16 mouse cellular contexts compared by ENCODE assay signal in genomic region chr1:182571148-182571547, GRCm38 (mm10). TPM values are rescaled to one million over a fixed set of nuclear protein-coding genes. Genes with fewer than 3 reads are reported as not detected.
DNase-seq lines count a peak whose midpoint lies in the region; ATAC-seq and TF ChIP-seq lines count a peak whose summit lies in the region.
"Had no signal": no experiment of that assay in that cellular context is flagged by ENCODE, and none has a peak within 500 bp of the region (broad histone marks: within the 10 kb centered on the region; RNA-seq: fewer than 3 reads in every experiment).

No protein-coding gene starts in this region.

- no peak overlapping the region for H3K4me2 ChIP-seq in limb, embryonic 11.5 days (ENCODE audit: low read depth, severe bottlenecking)
- no peak overlapping the region for H3K4me2 ChIP-seq in midbrain, embryonic 15.5 days
- H3K4me2 ChIP-seq: hindbrain, embryonic 13.5 days; liver, embryonic 11.5 days; neural tube, embryonic 15.5 days had no signal

- no peak for TF ChIP-seq CTCF in heart, adult 2 months (IDR thresholded peaks at IDR 0.05)

- intact Hi-C loops in heart, adult 2 months (cut with DNase I): no loop called here

- H3K27ac ChIP-seq in heart, adult 2 months: no peak overlapping the region
- 0 out of 2 replicates have a peak overlapping the region, but pooled peaks have one; percentile 12 for H3K27ac ChIP-seq in limb, embryonic 11.5 days (replicated peaks; ENCODE audit: low read depth, low read length)
- H3K27ac ChIP-seq in limb, embryonic 10.5 days: no peak overlapping the region
- no peak overlapping the region for H3K27ac ChIP-seq in midbrain, embryonic 15.5 days
- H3K27ac ChIP-seq: hindbrain, embryonic 13.5 days; neural tube, embryonic 15.5 days had no signal

- no peak overlapping the region for H3K4me3 ChIP-seq in heart, adult 2 months
- H3K4me3 ChIP-seq in limb, embryonic 11.5 days (ENCODE audit: low read depth, low read length): no peak overlapping the region
- no peak overlapping the region for H3K4me3 ChIP-seq in limb, embryonic 10.5 days
- no peak overlapping the region for H3K4me3 ChIP-seq in midbrain, embryonic 15.5 days
- H3K4me3 ChIP-seq: erythroblast, embryonic 14.5 days; hindbrain, embryonic 13.5 days; neural tube, embryonic 15.5 days had no signal

- no peaks in the 10 kb centered on the region for H3K36me3 ChIP-seq in heart, adult 2 months (ENCODE audit: control insufficient read depth, insufficient read depth, low read length)
- no peaks in the 10 kb centered on the region for H3K36me3 ChIP-seq in limb, embryonic 11.5 days (ENCODE audit: control insufficient read depth, insufficient read depth, low read length)
- H3K36me3 ChIP-seq in limb, embryonic 10.5 days: no peaks in the 10 kb centered on the region
- no peaks in the 10 kb centered on the region for H3K36me3 ChIP-seq in midbrain, embryonic 15.5 days (replicated peaks)
- H3K36me3 ChIP-seq: hindbrain, embryonic 13.5 days; neural tube, embryonic 15.5 days had no signal

- WGBS in heart, adult 2 months: 41% methylated on average over 3 of the region's 3 CpGs
- whole genome bisulfite sequencing in limb, embryonic 11.5 days: 77% methylated on average over 3 of the region's 3 CpGs
- WGBS in limb, embryonic 10.5 days: 87% methylated on average over 3 of the region's 3 CpGs
- 84% methylated on average over 3 of the region's 3 CpGs for WGBS in midbrain, embryonic 15.5 days

- TF ChIP-seq EP300 in heart, adult 2 months (IDR thresholded peaks at IDR 0.05; ENCODE audit: insufficient read depth, low read depth, low read length): no peak

- H3K4me1 ChIP-seq in heart, adult 2 months (ENCODE audit: control insufficient read depth, insufficient read depth, low read length): no peaks in the 10 kb centered on the region; the same call in 1 of the 2 replicates
- peaks cover 10% of the 10 kb centered on the region for H3K4me1 ChIP-seq in limb, embryonic 11.5 days (ENCODE audit: control insufficient read depth, insufficient read depth, low read length)
- H3K4me1 ChIP-seq in limb, embryonic 10.5 days: peaks cover 24% of the 10 kb centered on the region
- H3K4me1 ChIP-seq in midbrain, embryonic 15.5 days: peaks cover 10% of the 10 kb centered on the region

- no peak for ATAC-seq in limb, embryonic 11.5 days (ENCODE audit: insufficient number of reproducible peaks, low FRiP score, low TSS enrichment, low read depth)
- ATAC-seq in midbrain, embryonic 15.5 days (replicated peaks): no peak
- ATAC-seq: activated CD4-positive, CD25-positive, alpha-beta regulatory T cell, adult 4 months had no signal

- no peaks in the 10 kb centered on the region for H3K9me3 ChIP-seq in limb, embryonic 11.5 days (ENCODE audit: control insufficient read depth, low read length)
- no peaks in the 10 kb centered on the region for H3K9me3 ChIP-seq in limb, embryonic 10.5 days (replicated peaks)
- no peaks in the 10 kb centered on the region for H3K9me3 ChIP-seq in midbrain, embryonic 15.5 days
- H3K9me3 ChIP-seq: hindbrain, embryonic 13.5 days; neural tube, embryonic 15.5 days had no signal

- no peak for TF ChIP-seq POLR2A in heart, adult 2 months (IDR thresholded peaks at IDR 0.05; ENCODE audit: insufficient read depth, low read depth, low read length)

- peak; percentile 19 to 39 for DNase-seq in heart, adult 18-20 months
- DNase-seq in heart, adult 2 months: no peak
- DNase-seq in limb, embryonic 11.5 days (ENCODE audit: low spot score): no peak
- no peak for DNase-seq in limb, embryonic 10.5 days (ENCODE audit: low spot score)
- peak; percentile 24 for DNase-seq in adrenal gland, adult 8-10 months
- peak; percentile 18 to 36 for DNase-seq in kidney, postnatal 36 days

- no peaks in the 10 kb centered on the region for H3K79me2 ChIP-seq in heart, adult 2 months (replicated peaks; ENCODE audit: control insufficient read depth, insufficient read depth, low read length)

- no peak overlapping the region for H3K9ac ChIP-seq in heart, adult 2 months (ENCODE audit: low read depth, low read length)
- no peak overlapping the region for H3K9ac ChIP-seq in limb, embryonic 11.5 days (ENCODE audit: low read length)
- no peak overlapping the region for H3K9ac ChIP-seq in midbrain, embryonic 15.5 days
- H3K9ac ChIP-seq: hindbrain, embryonic 13.5 days; neural tube, embryonic 15.5 days had no signal

- no peaks in the 10 kb centered on the region for H3K27me3 ChIP-seq in heart, adult 2 months (ENCODE audit: control insufficient read depth, insufficient read depth, low read length)
- H3K27me3 ChIP-seq in limb, embryonic 11.5 days (ENCODE audit: control insufficient read depth, insufficient read depth, low read length): no peaks in the 10 kb centered on the region
- H3K27me3 ChIP-seq in limb, embryonic 10.5 days (ENCODE audit: low read depth, poor library complexity, severe bottlenecking): no peaks in the 10 kb centered on the region
- H3K27me3 ChIP-seq in midbrain, embryonic 15.5 days (replicated peaks): no peaks in the 10 kb centered on the region

RNA-seq across cellular contexts. Expression of gene Capn8, which starts 6.3 kb away (rescaled TPM):
- not detected for total RNA-seq in heart, adult 18-20 months (2021)
- not detected for total RNA-seq in heart, adult 2 months (2021)
- polyA plus RNA-seq in heart, adult 2 months (2012; rRNA removed): not detected in 2 replicates
- not detected in 2 replicates for polyA plus RNA-seq in limb, embryonic 11.5 days (2014; fragmentation: Nextera tagmentation; extraction: Ambion mirVana)
- 0.06 TPM in 1 of 2 replicates, not detected in the other for polyA plus RNA-seq in limb, embryonic 10.5 days (2016; fragmentation: Nextera tagmentation; extraction: Ambion mirVana)
- under 1 TPM; 0.16 to 0.59 (median 0.19) TPM for total RNA-seq in adrenal gland, adult 8-10 months (2022)
- polyA plus RNA-seq in midbrain, embryonic 15.5 days (2015; fragmentation: Nextera tagmentation; extraction: Ambion mirVana): 0.06 and 0.11 TPM in 2 replicates
- total RNA-seq: gastrocnemius, postnatal 4 days; layer of hippocampus, adult 18-20 months; megakaryocyte, adult 5-6 weeks; MEL had no signal
- polyA plus RNA-seq: erythroblast, embryonic 14.5 days; liver, embryonic 11.5 days had no signal

RNA-seq across cellular contexts. Expression of gene Capn2, which starts 53.7 kb away (rescaled TPM):
- 10 to 100 TPM; 67.5 to 68.4 TPM for total RNA-seq in heart, adult 18-20 months (2021)
- 10 to 100 TPM; 63.9 to 65.3 TPM for total RNA-seq in heart, adult 2 months (2021)
- 28.0 and 46.2 TPM in 2 replicates for polyA plus RNA-seq in heart, adult 2 months (2012; rRNA removed)
- polyA plus RNA-seq in limb, embryonic 11.5 days (2014; fragmentation: Nextera tagmentation; extraction: Ambion mirVana): 78.3 and 84.1 TPM in 2 replicates
- polyA plus RNA-seq in limb, embryonic 10.5 days (2016; fragmentation: Nextera tagmentation; extraction: Ambion mirVana): 65.2 and 86.5 TPM in 2 replicates
- 10 to 100 TPM; 53.3 to 96.0 (median 73.4) TPM for total RNA-seq in adrenal gland, adult 8-10 months (2022)
- 85.6 and 86.2 TPM in 2 replicates for polyA plus RNA-seq in midbrain, embryonic 15.5 days (2015; fragmentation: Nextera tagmentation; extraction: Ambion mirVana)

Comparison
In these comparisons a context has a peak if more than half of its experiments do, and no peak if none do; other contexts are left out.
1. DNase-seq: peak in heart, adult 18-20 months (2 of 2), adrenal gland, adult 8-10 months (single experiment) and kidney, postnatal 36 days (2 of 2); none in heart, adult 2 months (0 of 2), limb, embryonic 11.5 days (single experiment) and limb, embryonic 10.5 days (single experiment).